Mouse (Mus musculus) heart, postnatal 25 days (tissue): Measurements from ENCODE around the gene Arih1. TPM values are rescaled to one million over a fixed set of nuclear protein-coding genes. Genes with fewer than 3 reads are reported as not detected.
"Not testable (repeated sequence)": the region's sequence is repeated elsewhere in the genome, so short reads cannot be mapped to it uniquely, and the experiment has no call there.

ENCODE experiments used
- DNase-seq: peaks from one replicate; pipeline ENCODE4 v3.0.0; 2022; ENCODE audit warnings: low spot score
- intact Hi-C: fragments of 180-260 bp; cut with DNase I; formaldehyde crosslinking; loops from one replicate; pipeline ENCODE4 v1.15.1; 2025
- total RNA-seq, 2 experiments: library from RNA; stranded (reverse); gene quantifications; 2 replicates each; pipeline ENCODE4 v1.2.3; 2021

The Arih1 gene
- total RNA-seq, 2 experiments from 2014 or later, result 72.9 to 84.7 TPM

GRCm38 (mm10) chr9:59469446-59469845 lies 17.0 kb downstream of the Arih1 start:
- no peak for DNase-seq
- intact Hi-C loops, result no loop called here

GRCm38 (mm10) chr9:59464293-59464692 lies 22.1 kb downstream of the Arih1 start:
- intact Hi-C loops, result no loop called here
- DNase-seq, result no peak

GRCm38 (mm10) chr9:59458997-59459510 lies 27.4 kb downstream of the Arih1 start:
- intact Hi-C loops, result no loop called here
- DNase-seq, result no peak

GRCm38 (mm10) chr9:59458416-59458815 lies 28.0 kb downstream of the Arih1 start:
- no peak for DNase-seq
- intact Hi-C loops, result no loop called here

GRCm38 (mm10) chr9:59457671-59458070 lies 28.7 kb downstream of the Arih1 start:
- intact Hi-C loops, result no loop called here
- no peak for DNase-seq

GRCm38 (mm10) chr9:59455404-59456068 lies 30.9 kb downstream of the Arih1 start:
- intact Hi-C loops, result no loop called here
- no peak for DNase-seq

GRCm38 (mm10) chr9:59433729-59434128 lies 52.7 kb downstream of the Arih1 start:
- DNase-seq, result no peak
- intact Hi-C loops, result loop anchor here (5.0 kb wide), 1 partner anchor 49 kb away; no protein-coding TSS in a partner anchor

GRCm38 (mm10) chr9:59431626-59432025 lies 54.8 kb downstream of the Arih1 start:
- intact Hi-C loops, result loop anchor here (5.0 kb wide), 1 partner anchor 51 kb away; no protein-coding TSS in a partner anchor
- DNase-seq, result no peak

GRCm38 (mm10) chr9:59420487-59420886 lies 65.9 kb downstream of the Arih1 start:
- intact Hi-C loops, result no loop called here
- no peak for DNase-seq

- intact Hi-C loops, result loop anchor here (5.0 kb wide), 1 partner anchor 35 kb away; no protein-coding TSS in a partner anchor
- DNase-seq, result no peak
These were observed 79.1 kb downstream of the Arih1 start for GRCm38 (mm10) chr9:59407271-59407670.

GRCm38 (mm10) chr9:59389086-59389485 lies 97.3 kb downstream of the Arih1 start:
- intact Hi-C loops, result no loop called here
- no peak for DNase-seq

- intact Hi-C loops, result no loop called here
- DNase-seq, result no peak
These were observed 98.1 kb downstream of the Arih1 start for GRCm38 (mm10) chr9:59388311-59388710.

- no peak for DNase-seq
- intact Hi-C loops, result no loop called here
These were observed 99.0 kb downstream of the Arih1 start for GRCm38 (mm10) chr9:59387461-59387860.

- intact Hi-C loops, result no loop called here
- no peak for DNase-seq
These were observed 110.8 kb downstream of the Arih1 start for GRCm38 (mm10) chr9:59375626-59376025.

- intact Hi-C loops, result no loop called here
- no peak for DNase-seq
These were observed 116.8 kb downstream of the Arih1 start for GRCm38 (mm10) chr9:59369646-59370045.

- DNase-seq, result no peak
- intact Hi-C loops, result no loop called here
These were observed 117.2 kb downstream of the Arih1 start for GRCm38 (mm10) chr9:59369220-59369619.

GRCm38 (mm10) chr9:59360487-59360886 lies 125.9 kb downstream of the Arih1 start:
- not testable (repeated sequence) for DNase-seq

GRCm38 (mm10) chr9:59358041-59358440 lies 128.4 kb downstream of the Arih1 start:
- DNase-seq, intact Hi-C loops: not testable (repeated sequence)

More at GRCm38 (mm10) chr9:59360487-59360886, 125.9 kb downstream of the Arih1 start:
- intact Hi-C loops, result not testable (repeated sequence)

GRCm38 (mm10) chr9:59353253-59353639 lies 133.2 kb downstream of the Arih1 start, which contains the start of gene Bbs4:
Bbs4 (minus strand) TSS chr9:59353508.
- peak; percentile 86 for DNase-seq
- intact Hi-C loops, result loop anchor here (2.0 kb wide), 1 partner anchor 132 kb away; no protein-coding TSS in a partner anchor

- DNase-seq, result no peak
- intact Hi-C loops, result loop anchor here (2.0 kb wide), 1 partner anchor 132 kb away; no protein-coding TSS in a partner anchor
These were observed 133.7 kb downstream of the Arih1 start for GRCm38 (mm10) chr9:59352586-59353252.

- no peak for DNase-seq
- intact Hi-C loops, result no loop called here
These were observed 140.2 kb downstream of the Arih1 start for GRCm38 (mm10) chr9:59346176-59346575.
